Comparison of ENCODE assay signal across 8 mouse cellular contexts in the genomic region with DNA sequence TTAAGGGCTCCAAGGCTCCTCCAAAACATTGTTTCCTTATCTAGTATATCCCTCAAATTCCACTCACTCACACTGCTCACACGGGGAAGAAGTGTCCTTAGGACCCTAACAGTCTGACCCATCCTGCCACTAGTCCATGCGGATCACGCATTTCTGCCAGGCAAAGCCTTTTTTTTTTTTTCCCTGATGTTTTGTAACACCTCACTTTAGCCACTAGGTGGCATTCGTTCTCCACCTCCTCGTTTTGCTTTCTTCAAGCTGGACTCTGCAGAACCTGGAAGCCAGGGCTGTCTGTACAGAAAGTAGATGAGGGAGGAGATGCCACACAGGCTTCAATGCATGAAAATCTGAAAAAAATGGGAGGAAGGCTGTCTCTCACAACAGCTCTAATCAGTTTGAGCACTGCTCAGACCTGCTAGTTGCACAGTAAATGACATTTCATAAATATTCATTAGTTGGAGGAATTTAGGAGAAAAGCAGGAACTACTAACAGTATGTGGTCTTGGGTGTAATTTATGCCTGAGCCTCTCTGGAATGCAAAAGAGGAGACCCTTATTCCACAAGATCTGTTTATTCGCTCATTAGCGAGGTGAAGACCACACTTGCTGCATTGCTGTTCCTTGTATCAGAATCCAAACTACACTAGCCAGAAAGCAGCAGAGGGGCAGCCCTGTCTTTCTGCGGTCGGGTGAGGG. TPM values are rescaled to one million over a fixed set of nuclear protein-coding genes. Genes with fewer than 3 reads are reported as not detected.
DNase-seq lines count a peak whose midpoint lies in the region; ATAC-seq and TF ChIP-seq lines count a peak whose summit lies in the region.

No protein-coding gene starts in this region.

- peaks cover 5% of the 10 kb centered on the region for H3K27me3 ChIP-seq in C2C12 (ENCODE audit: control insufficient read depth, insufficient read depth, insufficient read length)
- peaks cover 2 to 4% of the 10 kb centered on the region in 2 experiments; a peak in 2 of 4 replicates for H3K27me3 ChIP-seq in MEL (ENCODE audit: control insufficient read depth in 1 of 2, insufficient read depth in 2 of 2, low read length in 2 of 2)
- H3K27me3 ChIP-seq in forebrain, postnatal 0 days (ENCODE audit: insufficient read depth, low read length) = no peaks in the 10 kb centered on the region
- H3K27me3 ChIP-seq in limb, embryonic 11.5 days (ENCODE audit: control insufficient read depth, insufficient read depth, low read length) = no peaks in the 10 kb centered on the region
- no peaks in the 10 kb centered on the region for H3K27me3 ChIP-seq in neural tube, embryonic 12.5 days (replicated peaks)

- H3K4me1 ChIP-seq in MEL (ENCODE audit: control insufficient read depth in 1 of 2, insufficient read depth in 2 of 2, low read length in 2 of 2) = no peaks in the 10 kb centered on the region
- H3K4me1 ChIP-seq in forebrain, postnatal 0 days (ENCODE audit: insufficient read depth) = no peaks in the 10 kb centered on the region
- 0 out of 2 replicates have a peak, but pooled peaks cover 3% of the 10 kb centered on the region for H3K4me1 ChIP-seq in limb, embryonic 11.5 days (ENCODE audit: control insufficient read depth, insufficient read depth, low read length)
- H3K4me1 ChIP-seq in neural tube, embryonic 12.5 days = 0 out of 2 replicates have a peak, but pooled peaks cover 4% of the 10 kb centered on the region

- no peak overlapping the region for H3K9ac ChIP-seq in MEL (ENCODE audit: control insufficient read depth, low read depth, low read length, poor library complexity, severe bottlenecking)
- no peak overlapping the region for H3K9ac ChIP-seq in forebrain, postnatal 0 days
- no peak overlapping the region for H3K9ac ChIP-seq in limb, embryonic 11.5 days (ENCODE audit: low read length)
- H3K9ac ChIP-seq in neural tube, embryonic 12.5 days = no peak overlapping the region

- no peak for TF ChIP-seq POLR2A in MEL (IDR thresholded peaks at IDR 0.05; ENCODE audit: control insufficient read depth in 1 of 2, insufficient read depth in 1 of 2, low read depth in 1 of 2, low read length in 2 of 2, poor library complexity in 1 of 2)

- H3K36me3 ChIP-seq in C2C12 (ENCODE audit: control insufficient read depth, insufficient read depth) (no peaks in the 10 kb centered on the region), MEL (ENCODE audit: control insufficient read depth in 1 of 2, insufficient read depth in 2 of 2, low read length in 2 of 2) (no peaks in the 10 kb centered on the region)
- H3K36me3 ChIP-seq in forebrain, postnatal 0 days (ENCODE audit: insufficient read depth) = no peaks in the 10 kb centered on the region
- no peaks in the 10 kb centered on the region for H3K36me3 ChIP-seq in limb, embryonic 11.5 days (ENCODE audit: control insufficient read depth, insufficient read depth, low read length)
- no peaks in the 10 kb centered on the region for H3K36me3 ChIP-seq in neural tube, embryonic 12.5 days

- TF ChIP-seq CTCF in C2C12 (IDR thresholded peaks at IDR 0.05; ENCODE audit: control insufficient read depth, insufficient read depth, insufficient read length) (peak; percentile 2), MEL (IDR thresholded peaks at IDR 0.05 in 2 of 3, conservative IDR thresholded peaks at IDR 0.05 in 1 of 3; ENCODE audit: control insufficient read depth in 1 of 3, insufficient read depth in 1 of 3, low read depth in 2 of 3, low read length in 3 of 3, poor library complexity in 1 of 3, severe bottlenecking in 1 of 3) (peak; percentile 55 to 82 (median 67))
- peak; percentile 95 for TF ChIP-seq CTCF in forebrain, postnatal 0 days (IDR thresholded peaks at IDR 0.05; ENCODE audit: low read depth)

- no peak overlapping the region for H3K4me3 ChIP-seq in C2C12 (ENCODE audit: insufficient read depth, poor library complexity, severe bottlenecking)
- no peak overlapping the region for H3K4me3 ChIP-seq in MEL (ENCODE audit: control insufficient read depth in 1 of 2, insufficient read depth in 1 of 2, low read depth in 2 of 2, low read length in 2 of 2)
- H3K4me3 ChIP-seq in forebrain, postnatal 0 days (ENCODE audit: low read depth, low read length) = no peak overlapping the region
- H3K4me3 ChIP-seq in limb, embryonic 11.5 days (ENCODE audit: low read depth, low read length) = no peak overlapping the region
- no peak overlapping the region for H3K4me3 ChIP-seq in neural tube, embryonic 12.5 days

- no peak overlapping the region for H3K27ac ChIP-seq in MEL (ENCODE audit: control insufficient read depth, low read depth, low read length)
- no peak overlapping the region for H3K27ac ChIP-seq in forebrain, postnatal 0 days (ENCODE audit: low read depth, low read length)
- no peak overlapping the region for H3K27ac ChIP-seq in limb, embryonic 11.5 days (replicated peaks; ENCODE audit: low read depth, low read length)
- no peak overlapping the region for H3K27ac ChIP-seq in neural tube, embryonic 12.5 days

- TF ChIP-seq EP300 in MEL (IDR thresholded peaks at IDR 0.05; ENCODE audit: low read depth in 1 of 2, low read length in 2 of 2) = no peak

- TF ChIP-seq RAD21 in MEL (IDR thresholded peaks at IDR 0.05; ENCODE audit: low read depth, low read length) = peak; percentile 89

- H3K79me2 ChIP-seq in C2C12 (ENCODE audit: control insufficient read depth, insufficient read depth) = no peaks in the 10 kb centered on the region
- H3K79me2 ChIP-seq in MEL (ENCODE audit: control insufficient read depth, insufficient read depth, low read length, poor library complexity) = no peaks in the 10 kb centered on the region

- peak; percentile 86 for ATAC-seq in forebrain, postnatal 0 days
- ATAC-seq in limb, embryonic 11.5 days (ENCODE audit: insufficient number of reproducible peaks, low FRiP score, low TSS enrichment, low read depth) = peak; percentile 81
- peak; percentile 83 for ATAC-seq in neural tube, embryonic 12.5 days (ENCODE audit: low FRiP score, low read depth)
- ATAC-seq in activated CD4-positive, CD25-positive, alpha-beta regulatory T cell, adult 4 months = no peak

- H3ac ChIP-seq in C2C12 (ENCODE audit: control insufficient read depth, insufficient read length, low read depth) = no peak overlapping the region

- no peaks in the 10 kb centered on the region for H3K9me3 ChIP-seq in MEL (replicated peaks; ENCODE audit: insufficient read depth, low read length)
- no peaks in the 10 kb centered on the region for H3K9me3 ChIP-seq in forebrain, postnatal 0 days (ENCODE audit: low read length)
- no peaks in the 10 kb centered on the region for H3K9me3 ChIP-seq in limb, embryonic 11.5 days (ENCODE audit: control insufficient read depth, low read length)
- H3K9me3 ChIP-seq in neural tube, embryonic 12.5 days = no peaks in the 10 kb centered on the region

- H3K79me3 ChIP-seq in C2C12 (ENCODE audit: low read depth) = no peaks in the 10 kb centered on the region

- peak; percentile 64 for DNase-seq in MEL (ENCODE audit: low read depth, low spot score)
- peak; percentile 43 to 52 for DNase-seq in cerebellum, adult 18-20 months
- DNase-seq in forebrain, postnatal 0 days = peak; percentile 87
- DNase-seq in kidney, adult 8-10 months = peak; percentile 27 to 33
- DNase-seq in limb, embryonic 11.5 days (ENCODE audit: low spot score) = peak; percentile 70

- 6% methylated on average over 9 of the region's 9 CpGs for WGBS in forebrain, postnatal 0 days
- WGBS in limb, embryonic 11.5 days = 25% methylated on average over 9 of the region's 9 CpGs
- 20% methylated on average over 9 of the region's 9 CpGs for WGBS in neural tube, embryonic 12.5 days

- H3K4me2 ChIP-seq in forebrain, postnatal 0 days (ENCODE audit: low read depth) = no peak overlapping the region
- no peak overlapping the region for H3K4me2 ChIP-seq in limb, embryonic 11.5 days (ENCODE audit: low read depth, severe bottlenecking)
- H3K4me2 ChIP-seq in neural tube, embryonic 12.5 days (replicated peaks) = no peak overlapping the region

TF ChIP-seq in C2C12, 6 proteins besides CTCF, POLR2A, EP300 and RAD21 (continues in another document):
- TF ChIP-seq FOSL1 (IDR thresholded peaks at IDR 0.05; ENCODE audit: insufficient read depth, low read length, poor library complexity, severe bottlenecking) = no peak
- TF ChIP-seq MYOD1 (IDR thresholded peaks at IDR 0.05; ENCODE audit: control insufficient read depth, insufficient read length, low read depth) = no peak
- TF ChIP-seq MAX (IDR thresholded peaks at IDR 0.05) = no peak
- TF ChIP-seq CEBPB (IDR thresholded peaks at IDR 0.05; ENCODE audit: low read depth) = no peak
- TF ChIP-seq USF1 (IDR thresholded peaks at IDR 0.05; ENCODE audit: low read depth) = no peak

TF ChIP-seq in MEL, 35 proteins besides CTCF, POLR2A, EP300 and RAD21 (continues in another document):
- TF ChIP-seq JUND (IDR thresholded peaks at IDR 0.05; ENCODE audit: low read depth, low read length) (no peak), MAFK (IDR thresholded peaks at IDR 0.05; ENCODE audit: borderline replicate concordance, low read depth, low read length) (no peak), ZNF384 (IDR thresholded peaks at IDR 0.05; ENCODE audit: low read depth, low read length) (peak; percentile 97), SMC3 (IDR thresholded peaks at IDR 0.05; ENCODE audit: low read depth, low read length) (peak; percentile 84), MYB (IDR thresholded peaks at IDR 0.05; ENCODE audit: low read depth, low read length) (no peak), SIN3A (IDR thresholded peaks at IDR 0.05; ENCODE audit: low read length) (no peak)

RNA-seq across cellular contexts. Expression of gene Ppp3r2, which starts 6.9 kb away (rescaled TPM):
- polyA plus RNA-seq in C2C12 (2012; fragmentation: generic; extraction: Trizol) (not detected), MEL (2012; ENCODE audit: insufficient read depth in 1 of 2, insufficient read length in 2 of 2, low read depth in 1 of 2, low replicate concordance in 2 of 2, missing spikeins in 1 of 2) (not detected)
- total RNA-seq in MEL (2012; rRNA removed) = not detected in 2 replicates
- total RNA-seq in forebrain, postnatal 0 days (2014; rRNA removed) = 0.46 and 0.90 TPM in 2 replicates
- 0.18 and 0.19 TPM in 2 replicates for polyA plus RNA-seq in forebrain, postnatal 0 days (2015; fragmentation: Nextera tagmentation; extraction: Ambion mirVana)
- 0.06 and 0.08 TPM in 2 replicates for polyA plus RNA-seq in limb, embryonic 11.5 days (2014; fragmentation: Nextera tagmentation; extraction: Ambion mirVana)
- polyA plus RNA-seq in neural tube, embryonic 12.5 days (2016; fragmentation: Nextera tagmentation; extraction: Ambion mirVana) = 0.14 TPM in 2 replicates
- under 1 TPM in 1 of 2 experiments, not detected in 1; 0.36 TPM for polyA plus RNA-seq in activated CD4-positive, CD25-positive, alpha-beta regulatory T cell, adult 4 months (2017; shearing (Covaris generic))

RNA-seq across cellular contexts. Expression of gene Rnf20, which starts 56.9 kb away (rescaled TPM):
- polyA plus RNA-seq in C2C12 (2012; fragmentation: generic; extraction: Trizol) = 17.3 TPM
- 37.7 and 40.8 TPM in 2 replicates for total RNA-seq in MEL (2012; rRNA removed)
- polyA plus RNA-seq in MEL (2012; ENCODE audit: insufficient read depth in 1 of 2, insufficient read length in 2 of 2, low read depth in 1 of 2, low replicate concordance in 2 of 2, missing spikeins in 1 of 2) = 10 to 100 TPM; 43.1 to 58.1 TPM
- 76.9 and 79.1 TPM in 2 replicates for total RNA-seq in forebrain, postnatal 0 days (2014; rRNA removed)
- 35.6 and 44.1 TPM in 2 replicates for polyA plus RNA-seq in forebrain, postnatal 0 days (2015; fragmentation: Nextera tagmentation; extraction: Ambion mirVana)
- polyA plus RNA-seq in limb, embryonic 11.5 days (2014; fragmentation: Nextera tagmentation; extraction: Ambion mirVana) = 67.5 and 76.1 TPM in 2 replicates
- 57.4 and 62.8 TPM in 2 replicates for polyA plus RNA-seq in neural tube, embryonic 12.5 days (2016; fragmentation: Nextera tagmentation; extraction: Ambion mirVana)
- polyA plus RNA-seq in activated CD4-positive, CD25-positive, alpha-beta regulatory T cell, adult 4 months (2017; shearing (Covaris generic)) = 10 to 100 TPM; 52.9 to 59.0 TPM

Comparison
In these comparisons a context has a peak if more than half of its experiments do, and no peak if none do; other contexts are left out.
1. CTCF ChIP-seq: peak in every context shown above with its lines; median percentile 95 in forebrain, postnatal 0 days; 67 in MEL; 2 in C2C12.
2. DNase-seq: peak in every context shown above with its lines; median percentile 87 in forebrain, postnatal 0 days; 70 in limb, embryonic 11.5 days; 64 in MEL; 48 in cerebellum, adult 18-20 months; 30 in kidney, adult 8-10 months.